Mouse (Mus musculus) heart, postnatal 0 days (tissue): ENCODE results near the gene Rad18.

Experiments used
- CTCF ChIP-seq: IDR thresholded peaks from 2 replicates; pipeline ENCODE4 v1.5.1; 2016; ENCODE audit warnings: antibody characterized with exemption, control low read depth, low read depth
- EP300 ChIP-seq: IDR thresholded peaks from 2 replicates; pipeline ENCODE4 v1.6.1; 2016; ENCODE audit warnings: antibody characterized with exemption, low read depth

DNA sequence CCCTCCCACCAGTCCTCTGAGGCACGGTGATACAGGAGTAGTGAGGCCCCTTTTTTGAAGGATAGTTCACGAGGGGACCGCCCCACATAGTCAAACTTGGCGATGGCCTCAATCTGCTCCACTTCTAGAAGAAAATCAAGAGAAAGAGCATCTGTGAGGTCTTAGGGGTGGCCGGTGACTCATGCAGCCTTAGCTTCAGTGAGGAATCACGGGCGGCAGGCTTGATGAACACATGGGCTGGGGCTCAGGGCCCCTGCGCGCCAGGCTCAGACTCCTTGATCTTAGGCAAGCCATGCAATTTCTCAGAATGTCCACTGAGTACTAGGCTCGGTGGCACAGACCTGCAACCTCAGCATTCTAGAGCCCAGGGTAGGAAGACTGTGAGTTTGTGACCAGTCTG, 34.9 kb upstream of the Rad18 start:
- TF ChIP-seq CTCF (no peak), EP300 (no peak)
